Mouse (Mus musculus): ENCODE results near the gene Wdr83os.

GRCm38 (mm10) chr8:85100076-85100665 is 19.6 kb downstream of the Wdr83os start:
- no peak for TF ChIP-seq ELF1 (IDR thresholded peaks at IDR 0.05; ENCODE audit: low read depth, low read length)
- no peak for TF ChIP-seq RCOR1 (conservative IDR thresholded peaks at IDR 0.05; ENCODE audit: low read depth, low read length)
- no peak for TF ChIP-seq CTCF (conservative IDR thresholded peaks at IDR 0.05 in 1 of 2, IDR thresholded peaks at IDR 0.05 in 1 of 2; ENCODE audit: low read depth in 2 of 2, low read length in 2 of 2)
- TF ChIP-seq MAX (IDR thresholded peaks at IDR 0.05; ENCODE audit: low read length) = no peak
- no peak for TF ChIP-seq POLR2A (IDR thresholded peaks at IDR 0.05; ENCODE audit: low read depth, low read length)
- TF ChIP-seq CHD1 (IDR thresholded peaks at IDR 0.05; ENCODE audit: low read depth, low read length) = no peak
- TF ChIP-seq USF1 (IDR thresholded peaks at IDR 0.05; ENCODE audit: low read depth, low read length) = no peak
- TF ChIP-seq MEF2A (IDR thresholded peaks at IDR 0.05; ENCODE audit: borderline replicate concordance, low read depth, low read length) = no peak
- no peak for TF ChIP-seq MAFK (IDR thresholded peaks at IDR 0.05; ENCODE audit: insufficient replicate concordance, low read length)
- TF ChIP-seq MXI1 (IDR thresholded peaks at IDR 0.05; ENCODE audit: low read depth, low read length) = no peak
- TF ChIP-seq GABPA (IDR thresholded peaks at IDR 0.05; ENCODE audit: insufficient replicate concordance, low read depth, low read length) = no peak
- no peak for TF ChIP-seq CHD2 (IDR thresholded peaks at IDR 0.05; ENCODE audit: low read length)
- TF ChIP-seq E2F4 (IDR thresholded peaks at IDR 0.05; ENCODE audit: insufficient replicate concordance, low read depth, low read length) = no peak
